Mouse (Mus musculus) c-Kit-positive CD71-positive TER-119-positive erythroid progenitor cells, embryonic 14.5 days (primary cell): ENCODE measurements around the gene Hdac4.

ENCODE experiments used
- DNase-seq: peaks from one replicate; pipeline ENCODE4 v3.0.0-alpha.2; 2013; ENCODE audit warnings: low spot score

Hdac4 gene

DNA sequence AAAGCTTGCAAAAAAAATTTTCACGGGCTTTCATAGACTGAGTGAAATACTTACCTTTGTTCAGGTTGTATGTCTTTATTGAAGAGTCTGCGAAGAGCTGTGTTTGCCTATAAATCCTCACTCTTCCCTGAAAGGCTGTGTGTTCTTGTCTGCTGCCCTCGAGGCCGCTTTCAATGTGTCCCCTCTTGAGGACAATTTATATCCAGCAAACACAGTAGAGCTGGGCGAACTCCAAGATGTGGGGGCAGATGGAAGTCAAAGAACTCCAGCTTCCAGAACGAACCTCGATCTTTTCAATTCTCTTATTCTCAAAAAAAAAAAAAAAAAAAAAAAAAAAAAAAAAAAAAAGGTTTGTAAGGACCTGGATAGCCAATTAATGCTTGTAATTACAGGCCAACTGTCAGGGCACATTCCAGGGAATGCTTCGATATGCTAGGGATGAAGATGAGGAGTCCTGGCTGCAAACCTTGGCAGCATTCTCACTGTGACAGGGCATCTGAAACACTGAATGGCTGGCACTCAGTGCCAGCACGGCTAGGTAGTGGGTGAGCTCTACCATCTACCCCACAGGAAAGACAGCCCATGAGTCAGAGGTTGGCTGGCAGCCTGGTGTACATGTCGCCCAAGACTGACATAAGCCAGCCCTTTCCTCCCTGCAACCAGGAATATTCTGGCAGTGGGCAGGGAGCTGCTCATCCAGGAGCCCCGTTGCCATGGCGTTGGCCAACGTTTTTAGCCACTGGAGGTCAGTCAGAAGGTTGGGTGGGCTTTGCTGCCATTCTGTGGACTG is at the start of gene Hdac4:
Hdac4 (minus strand) TSS at position 340 of the 790 bp plus-strand sequence.
- DNase-seq: no peak

DNA sequence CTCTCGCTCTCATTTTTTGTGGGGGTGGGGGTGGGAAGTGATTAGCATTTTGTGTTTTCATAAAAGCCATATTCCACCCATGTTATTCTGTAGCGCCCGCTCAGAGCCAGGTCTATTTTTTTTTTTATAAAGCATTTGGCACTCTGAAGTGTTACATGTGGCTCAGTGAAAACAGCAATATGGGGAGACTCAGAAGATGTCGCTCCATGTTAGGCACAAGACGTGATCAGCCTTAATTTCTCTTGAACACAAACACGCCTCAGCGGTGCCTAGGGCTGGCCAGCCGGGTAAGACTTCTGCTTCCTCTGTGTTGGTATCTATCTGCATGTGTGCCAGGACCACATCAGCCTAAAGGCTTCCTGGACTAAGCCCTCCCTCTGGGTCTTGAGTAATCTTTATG is 48.0 kb upstream of the Hdac4 start:
- DNase-seq: no peak

DNA sequence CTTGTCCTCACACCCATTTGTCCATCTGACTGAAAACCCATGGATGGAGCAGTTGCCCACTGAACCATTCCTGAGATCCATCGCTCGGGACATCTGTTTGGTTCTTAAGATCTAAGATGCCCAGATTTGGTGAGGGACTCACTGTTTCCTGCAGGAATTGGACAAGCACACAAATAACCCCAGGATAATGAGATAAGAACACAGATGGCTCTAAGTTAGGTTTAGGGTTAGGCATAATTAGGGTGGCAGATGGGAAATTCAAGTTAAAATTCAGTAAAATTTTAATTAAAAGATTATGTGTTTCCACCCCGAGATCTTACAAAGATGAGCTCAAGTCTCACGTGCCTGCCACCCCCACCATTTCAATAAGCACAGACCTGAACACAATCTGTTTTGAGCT is 44.6 kb upstream of the Hdac4 start:
- DNase-seq: no peak

DNA sequence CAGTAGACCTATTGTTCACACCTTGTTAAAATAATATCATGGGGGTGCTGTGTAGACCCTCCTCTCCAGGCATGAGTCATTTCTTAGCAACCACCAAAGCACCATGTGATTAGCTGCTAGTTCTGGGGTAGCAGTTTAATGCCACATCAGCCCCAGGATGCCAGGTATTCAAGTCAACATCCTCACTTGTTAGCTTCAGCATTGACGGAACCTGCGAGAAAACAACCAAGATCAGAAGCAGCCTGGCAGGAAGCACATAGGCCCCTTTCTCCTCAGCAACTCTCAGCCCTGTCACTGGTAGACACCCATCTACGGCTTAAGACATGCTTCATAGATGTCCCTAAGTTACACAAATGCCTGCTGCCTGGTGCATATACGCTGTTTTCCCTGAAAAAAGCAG is 40.1 kb upstream of the Hdac4 start:
- DNase-seq: no peak

GRCm38 (mm10) chr1:92225297-92225696 is 29.8 kb upstream of the Hdac4 start:
- no peak for DNase-seq

DNA sequence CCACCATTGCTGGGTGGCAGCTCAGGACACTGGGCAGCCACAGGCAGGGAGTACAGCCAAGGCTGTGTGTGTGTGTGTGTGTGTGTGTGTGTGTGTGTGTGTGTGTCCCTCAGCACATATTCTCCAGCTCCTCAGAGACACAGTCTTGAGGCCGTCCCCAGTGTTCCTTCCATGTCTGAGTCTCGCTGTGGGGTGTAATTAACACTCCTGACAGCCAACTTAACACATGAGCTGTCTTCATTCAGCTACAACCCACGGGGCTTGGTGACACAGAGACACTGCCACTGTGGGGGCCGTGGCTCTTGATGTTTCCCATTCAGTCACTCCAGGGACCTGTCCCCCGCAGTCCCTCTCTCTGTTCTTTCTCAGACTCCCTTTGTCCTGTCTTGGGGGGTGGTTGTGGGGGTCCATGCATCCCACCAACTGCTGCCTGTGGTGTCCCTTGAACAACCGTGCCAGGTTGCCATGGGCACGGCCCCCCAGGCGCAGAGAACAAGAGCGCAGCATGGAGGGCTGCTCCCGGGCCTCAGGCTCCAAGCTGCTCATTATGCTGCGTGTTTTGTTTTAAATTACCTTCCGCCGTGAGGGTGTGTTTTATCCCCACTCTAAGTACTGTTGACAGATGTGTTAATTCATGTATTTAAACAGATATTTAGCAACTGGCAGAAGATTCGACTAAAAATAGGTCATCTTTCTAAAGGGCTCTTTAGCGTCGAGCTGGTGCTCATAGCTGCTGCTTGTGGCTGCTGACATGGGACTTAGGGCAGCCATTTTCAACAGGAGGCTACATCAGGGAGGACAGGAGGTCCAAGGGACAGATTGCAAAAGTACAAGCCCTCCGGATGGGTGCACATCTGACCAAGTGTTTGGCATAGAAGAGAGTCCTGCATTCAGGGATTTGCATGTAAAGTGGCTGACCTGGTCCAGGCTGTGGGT is 28.7 kb upstream of the Hdac4 start:
- no peak for DNase-seq

DNA sequence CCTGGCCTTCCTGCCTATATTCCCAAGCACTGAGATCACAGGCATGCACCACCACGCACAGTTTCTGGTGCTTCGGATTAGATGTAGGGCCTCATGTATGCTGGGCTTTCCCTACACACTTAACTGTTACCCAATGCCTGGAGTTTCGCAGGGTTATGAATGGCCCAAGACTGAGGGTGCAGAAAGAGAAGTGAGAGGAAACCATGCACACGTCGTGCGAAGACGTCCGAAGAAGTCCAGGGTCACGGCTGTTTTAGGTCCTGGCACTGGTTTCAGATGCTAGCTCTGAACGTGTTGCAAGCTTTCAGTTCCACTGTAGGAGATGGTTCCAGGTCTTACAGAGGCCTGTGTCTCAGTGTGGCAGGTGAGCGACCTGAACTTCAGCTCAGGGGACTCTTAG is 21.2 kb upstream of the Hdac4 start:
- no peak for DNase-seq

DNA sequence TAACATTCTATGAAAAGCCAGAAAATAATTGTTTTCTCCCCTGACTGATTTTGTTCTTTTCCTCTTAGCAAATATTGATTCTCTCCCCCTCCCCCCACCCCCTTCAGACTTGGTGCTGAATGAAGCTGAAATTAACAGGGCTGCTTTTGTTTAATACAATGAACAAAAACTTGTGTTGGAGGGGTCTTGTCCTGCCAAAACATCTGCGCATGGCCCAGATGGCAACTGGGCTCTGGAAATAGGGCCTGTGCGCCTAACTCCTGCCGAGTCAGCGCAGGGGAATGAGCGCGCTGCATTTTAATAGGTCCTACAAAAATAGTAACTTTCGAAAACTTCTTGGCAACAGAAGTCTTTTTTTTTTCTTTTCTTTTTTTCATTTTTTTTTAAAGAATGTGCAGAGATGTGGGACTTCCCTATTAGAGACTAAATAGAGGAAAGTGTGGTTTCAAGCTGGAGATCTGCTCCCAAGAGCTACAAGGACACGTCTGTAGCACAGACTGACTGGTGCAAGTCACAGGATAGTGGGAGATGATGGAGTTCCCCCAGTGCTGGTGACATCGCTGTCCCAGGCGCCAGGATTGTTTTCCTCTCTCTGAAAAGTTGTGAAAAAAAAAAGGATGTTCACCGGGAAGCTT is 20.6 kb upstream of the Hdac4 start:
- DNase-seq: no peak

DNA sequence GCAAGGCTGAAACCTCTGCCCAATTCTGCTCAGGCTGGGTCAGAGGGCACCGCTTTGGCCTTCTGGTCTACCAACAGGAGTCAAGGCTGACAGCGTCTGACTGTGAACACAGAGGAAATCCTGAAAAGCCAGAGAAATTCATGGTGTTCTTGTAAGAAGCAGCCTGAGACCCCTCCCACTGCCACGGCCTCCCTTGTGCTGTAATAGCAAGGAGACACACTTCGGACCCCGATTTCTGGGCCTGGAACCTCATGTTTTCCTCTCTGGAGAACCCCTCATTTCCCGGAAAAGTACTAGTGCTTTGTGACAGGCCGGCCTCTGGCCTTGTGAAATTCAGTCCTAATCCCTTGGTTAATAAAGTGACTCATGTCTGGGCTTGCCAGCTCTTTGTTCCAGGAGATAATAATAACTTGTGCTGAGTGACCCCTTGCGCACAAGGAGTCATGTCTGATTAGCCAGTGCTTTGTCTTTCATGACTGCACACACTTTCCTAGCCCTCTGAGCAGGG is 19.7 kb upstream of the Hdac4 start:
- DNase-seq: no peak

DNA sequence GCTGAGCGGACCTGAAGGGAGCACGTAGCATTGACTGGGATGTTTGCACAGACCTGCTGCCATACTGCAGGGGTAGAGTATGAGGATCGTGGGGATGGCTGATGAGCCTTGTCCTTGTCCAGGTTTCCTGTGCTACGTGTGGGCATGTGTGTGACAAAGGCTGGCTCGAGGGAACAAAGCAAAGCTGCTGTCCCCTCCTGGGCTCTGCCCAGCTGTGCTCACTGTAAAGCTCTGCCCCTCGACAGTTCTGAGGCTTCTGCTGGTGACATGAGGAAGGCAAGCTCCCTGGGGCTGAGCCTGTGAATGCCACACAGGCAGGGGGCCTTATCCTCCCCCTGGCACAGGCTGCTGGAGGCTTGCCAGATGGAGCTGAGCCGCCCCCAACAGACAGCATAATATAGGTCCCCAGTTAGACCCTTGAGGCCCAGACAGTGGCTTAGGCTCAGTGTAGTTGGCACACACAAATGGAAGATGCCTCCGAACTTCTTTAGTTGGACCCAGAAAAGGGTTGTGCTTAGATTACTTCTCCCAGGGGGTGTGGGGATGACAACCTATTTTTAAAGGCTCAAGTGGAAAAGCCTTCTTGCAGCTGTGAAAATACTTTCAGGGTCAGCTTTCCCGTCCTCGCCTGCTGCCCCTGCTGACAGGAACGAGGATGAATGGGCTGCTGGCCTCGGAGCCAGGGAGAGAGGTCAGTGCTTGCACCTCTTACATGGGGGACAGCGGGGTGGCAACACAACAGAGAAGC is 16.7 kb upstream of the Hdac4 start:
- DNase-seq: no peak

- DNase-seq: no peak
Observed at GRCm38 (mm10) chr1:92202639-92203352, 7.3 kb upstream of the Hdac4 start.

DNA sequence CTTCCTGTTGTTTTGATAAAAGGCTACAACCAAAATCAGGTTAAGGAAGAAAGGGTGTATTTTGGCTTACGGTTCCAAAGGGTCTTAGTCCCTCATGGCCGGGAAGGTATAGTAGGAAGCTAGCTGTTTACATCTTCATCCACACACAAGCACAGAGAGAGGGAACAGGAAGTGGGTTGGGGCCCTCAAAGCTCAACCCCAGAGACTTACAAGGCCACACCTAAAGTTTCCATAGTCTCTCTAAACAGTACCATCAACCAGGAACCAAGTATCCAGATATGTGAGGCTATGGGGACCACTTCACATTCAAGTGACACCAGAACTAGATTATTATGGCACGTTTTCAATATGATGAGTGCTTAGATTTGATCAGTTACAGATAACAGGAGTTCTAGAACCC is 5.0 kb downstream of the Hdac4 start:
- no peak for DNase-seq

GRCm38 (mm10) chr1:92187137-92187536 is 8.4 kb downstream of the Hdac4 start:
- DNase-seq: no peak

- DNase-seq: no peak
Observed at GRCm38 (mm10) chr1:92184600-92184999, 10.9 kb downstream of the Hdac4 start.

- DNase-seq: no peak
Observed at GRCm38 (mm10) chr1:92183101-92183790, 12.3 kb downstream of the Hdac4 start.

- DNase-seq: no peak
Observed at GRCm38 (mm10) chr1:92181970-92182369, 13.5 kb downstream of the Hdac4 start.

- DNase-seq: peak; percentile 99
Observed at GRCm38 (mm10) chr1:92180141-92181137, 15.1 kb downstream of the Hdac4 start.

DNA sequence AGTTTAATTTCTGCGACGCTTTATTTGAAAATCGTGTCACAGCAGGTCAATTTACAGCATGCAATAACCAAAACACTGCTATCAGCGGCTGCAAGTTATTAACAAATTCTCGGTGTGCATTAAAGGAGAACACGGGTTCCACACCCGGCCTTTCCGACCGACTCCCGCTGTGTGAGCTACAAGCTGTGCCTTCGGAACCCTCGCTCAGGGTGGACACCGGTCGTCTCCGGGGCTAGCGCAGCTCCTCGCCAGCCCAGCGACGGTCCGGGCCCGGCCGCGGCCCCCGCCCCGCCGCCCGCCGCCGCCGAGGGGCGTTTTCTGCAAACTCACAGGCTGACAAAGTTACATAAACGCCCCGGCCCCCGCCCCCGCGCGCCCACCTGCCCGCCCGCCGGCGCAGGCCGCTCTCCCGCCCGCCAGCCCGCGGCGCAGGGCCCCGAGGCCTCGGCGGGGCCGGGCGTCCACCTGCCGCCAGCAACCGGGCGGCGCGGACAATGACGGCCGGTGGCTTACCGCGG is 16.0 kb downstream of the Hdac4 start:
- peak; percentile 35 for DNase-seq

- DNase-seq: peak; percentile 30
Observed at GRCm38 (mm10) chr1:92179070-92179469, 16.4 kb downstream of the Hdac4 start.
